Mouse (Mus musculus): ENCODE results near the gene Nt5dc3.

- TF ChIP-seq CTCF (IDR thresholded peaks at IDR 0.05; ENCODE audit: extremely low read depth, insufficient read depth, insufficient read length, insufficient replicate concordance) (no peak), POLR2A (IDR thresholded peaks at IDR 0.05; ENCODE audit: low read depth, low read length) (no peak)
Measured at GRCm38 (mm10) chr10:86853433-86853832, 74.6 kb downstream of the Nt5dc3 start.
